Mouse (Mus musculus) forebrain, embryonic 13.5 days (tissue): ENCODE results near the gene Atp2b2. TPM values are rescaled to one million over a fixed set of nuclear protein-coding genes. Genes with fewer than 3 reads are reported as not detected.

Source experiments
- ATAC-seq: fragments of 200-750 bp; cut with Nextera tagmentation; 2 replicates; pipeline ENCODE4 v1.8.0; 2017
- H3K27ac ChIP-seq: fragments of 300-500 bp; sonication (generic); 2 replicates; pipeline ENCODE4 v1.5.1; 2015; ENCODE audit warnings: inconsistent platforms, mild to moderate bottlenecking, moderate library complexity
- H3K27me3 ChIP-seq: fragments of 300-500 bp; sonication (generic); 2 replicates; pipeline ENCODE4 v1.6.1; 2015; ENCODE audit warnings: mild to moderate bottlenecking, inconsistent platforms
- H3K36me3 ChIP-seq: fragments of 300-500 bp; sonication (generic); 2 replicates; pipeline ENCODE4 v1.6.1; 2015; ENCODE audit warnings: mild to moderate bottlenecking, inconsistent platforms; ENCODE audit not compliant: poor library complexity, severe bottlenecking
- H3K4me1 ChIP-seq: fragments of 300-500 bp; sonication (generic); 2 replicates; pipeline ENCODE4 v1.6.1; 2015; ENCODE audit warnings: inconsistent platforms
- H3K4me2 ChIP-seq: fragments of 300-500 bp; sonication (generic); 2 replicates; pipeline ENCODE4 v1.6.1; 2015; ENCODE audit warnings: inconsistent platforms, mild to moderate bottlenecking, moderate library complexity
- H3K4me3 ChIP-seq: fragments of 300-500 bp; sonication (generic); 2 replicates; pipeline ENCODE4 v1.5.1; 2015; ENCODE audit warnings: mild to moderate bottlenecking, inconsistent platforms
- H3K9ac ChIP-seq: fragments of 300-500 bp; sonication (generic); 2 replicates; pipeline ENCODE4 v1.6.1; 2015; ENCODE audit warnings: mild to moderate bottlenecking, inconsistent platforms
- H3K9me3 ChIP-seq: fragments of 300-500 bp; sonication (generic); replicated peaks from 2 replicates; pipeline ENCODE4 v1.6.1; 2016; ENCODE audit warnings: inconsistent platforms
- WGBS: fragments of 180-500 bp; shearing (Covaris S2); methylation state at CpG from one replicate; pipeline ENCODE4 v1.1.7; 2015; 5-methylcytosine and 5-hydroxymethylcytosine counted together
- polyA plus RNA-seq: library from polyadenylated mRNA; unstranded; fragments of >200 nt; fragmentation: Nextera tagmentation; extraction: Ambion mirVana; gene quantifications from 2 replicates; pipeline ENCODE4 v1.2.1, GENCODE M21; 2015

Atp2b2 gene
- polyA plus RNA-seq, 1 experiment from 2014 or later, result 15.5 TPM

- H3K4me3 ChIP-seq, result no peak overlapping the region
- no peak for ATAC-seq
- H3K4me1 ChIP-seq, result no peaks in the 10 kb centered on the region
- no peak overlapping the region for H3K27ac ChIP-seq
- H3K9me3 ChIP-seq, result no peaks in the 10 kb centered on the region
- 91% methylated on average over 14 of the region's 14 CpGs for WGBS
- no peak overlapping the region for H3K4me2 ChIP-seq
- 0 out of 2 replicates have a peak, but pooled peaks cover 8% of the 10 kb centered on the region for H3K27me3 ChIP-seq
- peaks cover 14% of the 10 kb centered on the region for H3K36me3 ChIP-seq
- no peak overlapping the region for H3K9ac ChIP-seq
Observed at GRCm38 (mm10) chr6:113747284-113747683, 295.1 kb downstream of the Atp2b2 start.

DNA sequence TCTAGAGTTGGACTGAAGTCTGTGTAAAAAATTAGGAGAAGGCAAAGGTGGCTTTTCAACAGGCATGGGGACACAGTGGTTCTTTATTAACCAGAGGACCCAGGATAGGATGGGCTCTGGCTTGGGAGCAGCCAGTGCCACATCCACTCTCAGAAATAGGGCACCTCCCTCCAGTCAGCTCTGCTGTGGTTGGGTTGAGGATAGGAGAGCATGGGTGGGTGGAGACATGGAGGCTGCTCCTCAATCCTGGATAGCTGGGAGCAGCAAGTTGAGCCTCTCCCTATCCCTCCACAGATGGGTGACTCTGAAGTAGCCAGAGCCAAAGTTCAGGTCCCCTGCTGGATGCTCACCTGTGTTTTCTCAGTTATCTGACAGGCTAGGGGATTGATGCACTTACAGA is 297.3 kb downstream of the Atp2b2 start:
- no peak for ATAC-seq
- H3K4me2 ChIP-seq, result no peak overlapping the region
- H3K27ac ChIP-seq, result no peak overlapping the region
- no peaks in the 10 kb centered on the region for H3K9me3 ChIP-seq
- peaks cover 6% of the 10 kb centered on the region; the same call in 1 of the 2 replicates for H3K36me3 ChIP-seq
- 0 out of 2 replicates have a peak, but pooled peaks cover 8% of the 10 kb centered on the region for H3K27me3 ChIP-seq
- no peak overlapping the region for H3K4me3 ChIP-seq
- peaks cover under 1% of the 10 kb centered on the region; the same call in 1 of the 2 replicates for H3K4me1 ChIP-seq
- no peak overlapping the region for H3K9ac ChIP-seq

DNA sequence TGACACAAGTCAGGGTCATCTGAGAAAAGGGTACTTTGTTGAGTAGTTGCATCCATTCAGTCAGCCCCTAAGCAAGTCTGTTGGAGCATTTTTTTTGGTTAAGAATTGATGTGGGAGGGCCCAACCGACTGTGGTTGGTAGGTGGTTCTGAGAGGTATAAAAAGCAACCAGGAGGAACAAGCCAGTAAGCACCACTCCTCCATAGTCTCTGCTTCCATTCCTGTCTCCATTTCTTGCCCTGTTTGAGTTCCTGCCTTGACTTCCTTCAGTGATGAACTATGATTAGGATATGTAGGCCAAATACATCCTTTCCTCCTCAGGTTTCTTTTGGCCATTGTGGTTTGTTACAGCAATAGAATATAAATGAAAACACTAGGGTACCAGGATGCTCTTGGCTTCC is 299.3 kb downstream of the Atp2b2 start:
- H3K27me3 ChIP-seq, result 0 out of 2 replicates have a peak, but pooled peaks cover 5% of the 10 kb centered on the region
- H3K36me3 ChIP-seq, result peaks cover 3% of the 10 kb centered on the region
- H3K27ac ChIP-seq, result no peak overlapping the region
- no peak overlapping the region for H3K9ac ChIP-seq
- WGBS, result 70% methylated on average over 1 of the region's 1 CpGs
- no peak for ATAC-seq
- H3K4me2 ChIP-seq, result no peak overlapping the region
- peaks cover 15% of the 10 kb centered on the region for H3K4me1 ChIP-seq
- no peak overlapping the region for H3K4me3 ChIP-seq
- H3K9me3 ChIP-seq, result no peaks in the 10 kb centered on the region

DNA sequence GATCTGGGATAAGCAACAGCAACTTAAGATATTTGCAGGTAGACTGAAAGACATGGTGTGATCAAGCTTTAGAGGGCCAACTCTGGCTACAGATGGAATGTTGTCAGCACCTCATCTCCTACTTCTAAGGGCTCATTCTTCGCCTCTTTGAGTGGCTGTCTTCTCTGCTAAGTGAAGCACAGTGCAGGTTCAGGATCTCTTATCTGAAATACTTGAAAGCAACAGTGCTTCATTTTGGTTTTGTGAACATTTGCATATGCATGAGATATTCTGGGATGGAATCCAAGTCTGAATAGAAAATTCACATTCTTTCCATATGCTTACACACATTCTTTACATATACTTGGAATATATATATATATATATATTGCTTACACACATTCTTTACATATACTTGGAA is 300.1 kb downstream of the Atp2b2 start:
- Histone ChIP-seq H3K9me3 (no peaks in the 10 kb centered on the region), H3K27ac (no peak overlapping the region), H3K4me1 (peaks cover 15% of the 10 kb centered on the region), H3K36me3 (peaks cover 11% of the 10 kb centered on the region), H3K4me3 (no peak overlapping the region), H3K9ac (no peak overlapping the region), H3K4me2 (no peak overlapping the region), H3K27me3 (0 out of 2 replicates have a peak, but pooled peaks cover 5% of the 10 kb centered on the region)
- ATAC-seq, result no peak
- 78% methylated on average over 1 of the region's 1 CpGs for WGBS

DNA sequence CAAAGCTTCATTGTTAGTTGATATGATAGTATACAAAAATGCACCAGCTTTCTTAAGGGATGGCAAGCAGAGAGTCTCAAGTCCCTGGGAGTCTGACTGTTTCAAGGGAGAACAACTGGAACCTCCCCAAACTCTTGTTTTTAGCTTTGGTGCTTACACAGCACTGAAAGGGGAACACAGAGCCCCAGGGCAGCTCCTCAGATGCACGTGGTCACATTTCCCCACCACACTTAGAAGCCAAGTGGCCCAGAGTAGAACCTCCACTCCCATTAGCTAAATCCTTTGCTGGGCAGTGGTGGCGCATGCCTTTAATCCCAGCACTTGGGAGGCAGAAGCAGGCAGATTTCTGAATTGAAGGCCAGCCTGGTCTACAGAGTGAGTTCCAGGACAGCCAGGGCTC is 301.0 kb downstream of the Atp2b2 start:
- H3K27ac ChIP-seq, result no peak overlapping the region
- WGBS, result 66% methylated on average over 2 of the region's 2 CpGs

GRCm38 (mm10) chr6:113740236-113741217 is 301.9 kb downstream of the Atp2b2 start, which contains the start of gene Sec13:
Sec13 (minus strand) TSS chr6:113740743.
- 0 out of 2 replicates have a peak, but pooled peaks cover 5% of the 10 kb centered on the region for H3K27me3 ChIP-seq
- H3K27ac ChIP-seq, result peak within 1 kb of the TSS; percentile 52; the same call in 1 of the 2 replicates
- H3K9ac ChIP-seq, result peak within 1 kb of the TSS; percentile 93
- WGBS, result 6% methylated on average over 41 of the region's 41 CpGs
- ATAC-seq, result peak; percentile 92
- no peaks in the 10 kb centered on the region for H3K9me3 ChIP-seq
- peak within 1 kb of the TSS; percentile 90 for H3K4me3 ChIP-seq
- peak within 1 kb of the TSS; percentile 94 for H3K4me2 ChIP-seq
- H3K36me3 ChIP-seq, result peaks cover 25% of the 10 kb centered on the region
- peaks cover 15% of the 10 kb centered on the region for H3K4me1 ChIP-seq

More for the DNA sequence above, 301.0 kb downstream of the Atp2b2 start:
- peaks cover 16% of the 10 kb centered on the region for H3K36me3 ChIP-seq
- no peak overlapping the region for H3K9ac ChIP-seq
- no peak overlapping the region for H3K4me3 ChIP-seq
- no peak for ATAC-seq
- 0 out of 2 replicates have a peak, but pooled peaks cover 5% of the 10 kb centered on the region for H3K27me3 ChIP-seq
- H3K4me2 ChIP-seq, result no peak overlapping the region
- H3K9me3 ChIP-seq, result no peaks in the 10 kb centered on the region
- peaks cover 15% of the 10 kb centered on the region for H3K4me1 ChIP-seq

DNA sequence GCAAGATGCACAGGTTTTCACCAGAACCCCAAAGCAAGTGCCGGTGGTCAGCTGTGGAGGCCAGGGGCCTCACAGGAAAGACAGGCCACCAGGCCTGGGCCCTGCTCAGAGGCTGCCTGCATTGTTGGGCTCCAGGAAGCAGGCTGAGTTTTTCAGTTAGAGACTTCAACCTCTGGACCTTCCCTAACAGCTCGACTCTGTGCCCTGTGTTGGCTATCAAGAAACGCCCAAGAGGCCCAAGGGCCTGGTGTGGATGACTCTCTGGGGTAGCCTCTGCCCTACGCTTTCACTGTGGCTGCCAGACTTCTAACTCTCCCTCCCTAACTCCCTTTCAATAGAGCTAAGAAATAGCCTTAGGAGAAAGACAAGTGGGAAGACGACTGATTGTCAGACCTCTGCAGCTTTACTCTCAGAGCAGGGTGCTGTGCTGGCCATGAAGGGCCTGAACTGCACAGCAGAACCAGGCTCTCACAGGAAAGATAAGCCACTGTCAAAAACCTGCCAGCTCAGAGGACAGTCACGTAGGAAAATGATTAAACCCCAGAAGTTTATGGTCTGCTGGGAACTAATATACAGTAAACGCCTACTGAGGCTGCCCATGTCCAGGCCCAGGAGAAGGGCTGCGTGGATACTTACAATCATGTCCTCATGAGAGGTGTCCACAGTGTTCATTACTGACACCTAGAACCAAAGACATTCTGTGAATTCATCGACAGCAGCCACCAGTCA is 304.9 kb downstream of the Atp2b2 start:
- Histone ChIP-seq H3K27me3 (no peaks in the 10 kb centered on the region), H3K4me1 (peaks cover 15% of the 10 kb centered on the region), H3K9ac (no peak overlapping the region), H3K9me3 (no peaks in the 10 kb centered on the region), H3K4me2 (no peak overlapping the region), H3K27ac (no peak overlapping the region), H3K36me3 (peaks cover 55% of the 10 kb centered on the region), H3K4me3 (no peak overlapping the region)
- no peak for ATAC-seq
- 92% methylated on average over 9 of the region's 9 CpGs for WGBS

DNA sequence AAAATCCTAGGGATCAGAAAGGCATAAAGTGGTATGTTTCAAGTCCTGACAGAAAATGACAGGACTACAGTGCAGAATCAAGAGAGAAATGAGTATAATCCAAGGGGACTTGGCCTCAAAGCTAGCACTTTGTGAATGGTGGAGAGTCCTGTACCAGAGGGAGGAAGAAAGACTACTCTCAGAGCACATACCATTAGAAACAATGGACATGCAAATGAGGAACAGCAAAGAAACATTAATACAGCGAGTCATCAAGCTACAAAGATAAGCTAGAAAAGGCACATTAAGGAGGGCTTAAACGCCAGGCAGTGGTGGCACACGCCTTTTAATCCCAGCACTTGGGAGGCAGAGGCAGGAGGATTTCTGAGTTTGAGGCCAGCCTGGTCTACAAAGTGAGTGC is 311.1 kb downstream of the Atp2b2 start:
- no peaks in the 10 kb centered on the region for H3K9me3 ChIP-seq
- no peak overlapping the region for H3K9ac ChIP-seq
- no peaks in the 10 kb centered on the region for H3K27me3 ChIP-seq
- H3K4me1 ChIP-seq, result no peaks in the 10 kb centered on the region
- no peak overlapping the region for H3K4me2 ChIP-seq
- peaks cover 98% of the 10 kb centered on the region for H3K36me3 ChIP-seq
- no peak overlapping the region for H3K4me3 ChIP-seq
- 93% methylated on average over 3 of the region's 3 CpGs for WGBS
- ATAC-seq, result no peak
- H3K27ac ChIP-seq, result no peak overlapping the region

GRCm38 (mm10) chr6:113728181-113728580 is 314.2 kb downstream of the Atp2b2 start:
- no peak overlapping the region for H3K9ac ChIP-seq
- no peak overlapping the region for H3K4me3 ChIP-seq
- ATAC-seq, result no peak
- H3K36me3 ChIP-seq, result peaks cover 92% of the 10 kb centered on the region
- H3K27ac ChIP-seq, result no peak overlapping the region
- no peaks in the 10 kb centered on the region for H3K9me3 ChIP-seq
- H3K4me2 ChIP-seq, result no peak overlapping the region
- H3K27me3 ChIP-seq, result no peaks in the 10 kb centered on the region
- no peaks in the 10 kb centered on the region for H3K4me1 ChIP-seq
- WGBS, result 91% methylated on average over 7 of the region's 7 CpGs

DNA sequence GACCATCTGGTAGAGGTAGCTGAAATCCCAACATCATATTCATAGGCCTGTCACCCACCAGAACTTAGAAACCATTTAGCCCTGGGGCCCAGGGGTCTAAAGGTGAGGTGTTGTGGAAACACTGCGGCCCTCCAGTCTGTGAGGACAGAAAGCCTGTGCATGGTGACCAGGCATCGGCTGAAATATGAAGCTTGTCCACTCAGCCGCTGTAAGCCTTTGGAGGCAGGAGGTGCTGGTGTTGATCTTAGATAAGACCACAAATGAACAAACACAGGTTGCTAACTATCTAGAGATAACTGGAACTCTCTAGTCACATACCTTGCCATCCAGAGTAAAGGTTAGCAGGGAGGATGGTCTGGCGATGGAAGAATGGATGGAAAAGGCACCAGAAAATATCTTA is 321.4 kb downstream of the Atp2b2 start:
- H3K4me1 ChIP-seq, result no peaks in the 10 kb centered on the region
- peaks cover 85% of the 10 kb centered on the region for H3K36me3 ChIP-seq
- H3K27me3 ChIP-seq, result no peaks in the 10 kb centered on the region
- H3K27ac ChIP-seq, result no peak overlapping the region
- H3K9me3 ChIP-seq, result no peaks in the 10 kb centered on the region
- 94% methylated on average over 4 of the region's 4 CpGs for WGBS
- H3K4me3 ChIP-seq, result no peak overlapping the region
- no peak overlapping the region for H3K4me2 ChIP-seq
- no peak for ATAC-seq
- no peak overlapping the region for H3K9ac ChIP-seq

DNA sequence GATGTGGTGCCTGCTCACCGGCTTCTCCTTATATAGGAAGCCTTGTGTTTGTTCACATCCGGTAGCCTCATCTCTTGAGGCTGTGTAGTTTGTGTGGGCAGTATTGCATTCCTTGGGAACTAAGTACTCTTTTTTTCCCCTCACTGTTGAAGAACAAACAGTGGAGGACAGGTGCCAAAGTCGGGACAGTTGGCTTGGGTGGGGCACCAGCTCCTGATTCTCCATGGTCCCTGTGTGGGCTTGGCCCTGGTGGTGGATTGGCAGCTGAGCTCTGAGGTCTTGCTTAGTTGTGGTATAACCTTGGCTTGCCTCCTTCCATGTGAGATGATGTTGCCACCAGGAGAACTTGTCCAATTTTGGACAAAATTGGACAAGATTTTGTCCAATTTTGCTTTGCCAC is 322.5 kb downstream of the Atp2b2 start, which contains the start of gene Ghrl:
Gene Ghrl (minus strand): TSS at position 3 of the 400 bp plus-strand sequence.
- no peak for ATAC-seq

DNA sequence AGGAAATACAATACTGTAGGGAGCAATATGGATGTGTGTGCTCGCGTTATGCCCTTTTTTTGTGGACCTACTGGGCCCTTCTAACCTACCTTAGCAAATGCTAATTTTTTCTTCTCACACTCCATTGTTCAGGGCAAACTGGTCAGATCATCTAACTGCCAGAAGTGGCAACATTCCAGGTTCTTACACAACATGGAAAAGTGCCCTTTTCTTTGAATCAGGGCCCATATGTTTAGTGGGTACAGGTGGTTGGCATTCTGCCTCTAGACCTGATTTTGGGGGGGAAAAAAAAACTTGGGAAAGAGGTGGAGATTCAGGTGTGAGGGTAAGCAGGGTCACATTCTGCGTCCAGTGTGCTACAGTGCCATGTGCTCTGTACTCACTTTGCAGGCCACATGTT is 324.9 kb downstream of the Atp2b2 start:
- no peak overlapping the region for H3K9ac ChIP-seq
- no peak overlapping the region for H3K27ac ChIP-seq
- WGBS, result 94% methylated on average over 3 of the region's 3 CpGs
- H3K27me3 ChIP-seq, result no peaks in the 10 kb centered on the region
- ATAC-seq, result no peak
- H3K9me3 ChIP-seq, result no peaks in the 10 kb centered on the region
- no peaks in the 10 kb centered on the region for H3K4me1 ChIP-seq
- H3K4me3 ChIP-seq, result no peak overlapping the region
- H3K36me3 ChIP-seq, result peaks cover 89% of the 10 kb centered on the region
- no peak overlapping the region for H3K4me2 ChIP-seq

More for the DNA sequence above, 322.5 kb downstream of the Atp2b2 start, which contains the start of gene Ghrl:
- Histone ChIP-seq H3K4me2 (no peak within 1 kb of the TSS), H3K4me1 (no peaks in the 10 kb centered on the region), H3K36me3 (peaks cover 88% of the 10 kb centered on the region), H3K9me3 (no peaks in the 10 kb centered on the region), H3K27ac (no peak within 1 kb of the TSS), H3K4me3 (no peak within 1 kb of the TSS), H3K9ac (no peak within 1 kb of the TSS), H3K27me3 (no peaks in the 10 kb centered on the region)
- WGBS, result 95% methylated on average over 3 of the region's 3 CpGs
